Mouse (Mus musculus): ENCODE results near the gene Rfx4.

- TF ChIP-seq CTCF (IDR thresholded peaks at IDR 0.05; ENCODE audit: low read depth) (no peak), EP300 (optimal IDR thresholded peaks at IDR 0.05) (no peak)
These were observed 140.0 kb downstream of the Rfx4 start for GRCm38 (mm10) chr10:84895810-84896358.
